Mouse (Mus musculus) intestine, embryonic 14.5 days (tissue): Measurements from ENCODE around the gene Atp2a3. TPM values are rescaled to one million over a fixed set of nuclear protein-coding genes. Genes with fewer than 3 reads are reported as not detected.
A peak's percentile ranks its signal among the peaks of the same experiment; 100 is the strongest.

Source experiments
- ATAC-seq: fragments of 200-750 bp; cut with Nextera tagmentation; replicated peaks from 2 replicates; pipeline ENCODE4 v1.8.0; 2017; ENCODE audit warnings: low read depth, moderate number of reproducible peaks, moderate TSS enrichment, moderate library complexity; ENCODE audit not compliant: low FRiP score, low TSS enrichment
- DNase-seq: peaks from one replicate; pipeline ENCODE4 v3.0.0-alpha.2; 2018; ENCODE audit warnings: low spot score
- H3K27ac ChIP-seq: fragments of 300-500 bp; sonication (generic); 2 replicates; pipeline ENCODE4 v1.5.1; 2014; ENCODE audit warnings: low read depth, mild to moderate bottlenecking, control low read depth
- H3K27me3 ChIP-seq: fragments of 300-500 bp; sonication (generic); replicated peaks from 2 replicates; pipeline ENCODE4 v1.6.1; 2014; ENCODE audit warnings: low read length, control low read depth; ENCODE audit not compliant: control insufficient read depth, insufficient read depth
- H3K36me3 ChIP-seq: fragments of 300-500 bp; sonication (generic); 2 replicates; pipeline ENCODE4 v1.6.1; 2014; ENCODE audit warnings: low read length, control low read depth; ENCODE audit not compliant: control insufficient read depth, insufficient read depth
- H3K4me1 ChIP-seq: fragments of 300-500 bp; sonication (generic); replicated peaks from 2 replicates; pipeline ENCODE4 v1.6.1; 2014; ENCODE audit warnings: low read length, control low read depth, mixed read lengths; ENCODE audit not compliant: control insufficient read depth, insufficient read depth
- H3K4me2 ChIP-seq: fragments of 300-500 bp; sonication (generic); 2 replicates; pipeline ENCODE4 v1.6.1; 2014; ENCODE audit warnings: low read length
- H3K4me3 ChIP-seq: fragments of 300-500 bp; sonication (generic); 2 replicates; pipeline ENCODE4 v1.5.1; 2014; ENCODE audit warnings: low read depth, low read length, control low read depth, mixed read lengths
- H3K9ac ChIP-seq: fragments of 300-500 bp; sonication (generic); 2 replicates; pipeline ENCODE4 v1.6.1; 2014; ENCODE audit warnings: mild to moderate bottlenecking, low read length
- H3K9me3 ChIP-seq: fragments of 300-500 bp; sonication (generic); 2 replicates; pipeline ENCODE4 v1.6.1; 2016; ENCODE audit warnings: low read length, control low read depth; ENCODE audit not compliant: control insufficient read depth
- WGBS: fragments of 180-500 bp; shearing (Covaris S2); extraction: QIAGEN DNeasy Blood & Tissue Kit; methylation state at CpG from one replicate; pipeline ENCODE4 v1.1.7; 2014; 5-methylcytosine and 5-hydroxymethylcytosine counted together
- polyA plus RNA-seq: library from polyadenylated mRNA; unstranded; fragments of >200 nt; fragmentation: Nextera tagmentation; extraction: Ambion mirVana; gene quantifications from 2 replicates; pipeline ENCODE4 v1.2.1, GENCODE M21; 2014

Atp2a3 gene
- polyA plus RNA-seq, 1 experiment from 2014 or later = 21.4 TPM

- Histone ChIP-seq H3K9ac (no peak overlapping the region), H3K4me1 (peaks cover 13% of the 10 kb centered on the region), H3K27ac (no peak overlapping the region), H3K9me3 (no peaks in the 10 kb centered on the region), H3K36me3 (no peaks in the 10 kb centered on the region), H3K27me3 (no peaks in the 10 kb centered on the region), H3K4me3 (no peak overlapping the region), H3K4me2 (no peak overlapping the region)
- no peak for ATAC-seq
- 44% methylated on average over 8 of the region's 8 CpGs for WGBS
- no peak for DNase-seq
Observed at GRCm38 (mm10) chr11:73026961-73027360, 66.0 kb downstream of the Atp2a3 start.

- 23% methylated on average over 20 of the region's 20 CpGs for WGBS
Observed at GRCm38 (mm10) chr11:73030821-73031498, 70.0 kb downstream of the Atp2a3 start.

GRCm38 (mm10) chr11:73031536-73031935 is 70.6 kb downstream of the Atp2a3 start:
- Histone ChIP-seq H3K9me3 (no peaks in the 10 kb centered on the region), H3K36me3 (no peaks in the 10 kb centered on the region), H3K4me1 (no peaks in the 10 kb centered on the region), H3K27ac (peak overlapping the region; percentile 62; the same call in 1 of the 2 replicates), H3K9ac (no peak overlapping the region), H3K4me3 (no peak overlapping the region), H3K4me2 (no peak overlapping the region), H3K27me3 (no peaks in the 10 kb centered on the region)
- ATAC-seq (no peak), DNase-seq (no peak)
- WGBS = 73% methylated on average over 5 of the region's 5 CpGs

More at GRCm38 (mm10) chr11:73030821-73031498, 70.0 kb downstream of the Atp2a3 start:
- peak overlapping the region; percentile 62 for H3K27ac ChIP-seq
- H3K36me3 ChIP-seq = no peaks in the 10 kb centered on the region
- no peak overlapping the region for H3K9ac ChIP-seq
- no peaks in the 10 kb centered on the region for H3K4me1 ChIP-seq
- peak overlapping the region; percentile 52 for H3K4me2 ChIP-seq
- DNase-seq (peak; percentile 86), ATAC-seq (peak; percentile 80)
- no peaks in the 10 kb centered on the region for H3K27me3 ChIP-seq
- H3K9me3 ChIP-seq = no peaks in the 10 kb centered on the region
- H3K4me3 ChIP-seq = peak overlapping the region; percentile 27

GRCm38 (mm10) chr11:73036077-73036476 is 75.1 kb downstream of the Atp2a3 start:
- Histone ChIP-seq H3K4me2 (no peak overlapping the region), H3K4me1 (no peaks in the 10 kb centered on the region), H3K27me3 (no peaks in the 10 kb centered on the region), H3K9ac (no peak overlapping the region), H3K36me3 (peaks cover 12% of the 10 kb centered on the region; the same call in 1 of the 2 replicates), H3K27ac (no peak overlapping the region), H3K9me3 (no peaks in the 10 kb centered on the region), H3K4me3 (no peak overlapping the region)
- no peak for DNase-seq
- no peak for ATAC-seq
- 78% methylated on average over 7 of the region's 7 CpGs for WGBS

- peak; percentile 76 for ATAC-seq
- Histone ChIP-seq H3K4me3 (no peak overlapping the region), H3K27me3 (no peaks in the 10 kb centered on the region), H3K27ac (no peak overlapping the region), H3K9me3 (no peaks in the 10 kb centered on the region), H3K9ac (no peak overlapping the region), H3K4me2 (no peak overlapping the region), H3K36me3 (peaks cover 12% of the 10 kb centered on the region; the same call in 1 of the 2 replicates), H3K4me1 (no peaks in the 10 kb centered on the region)
- 45% methylated on average over 6 of the region's 6 CpGs for WGBS
- DNase-seq = peak; percentile 67
Observed at GRCm38 (mm10) chr11:73036889-73037288, 75.9 kb downstream of the Atp2a3 start.

GRCm38 (mm10) chr11:73037691-73038090 is 76.7 kb downstream of the Atp2a3 start:
- WGBS = 82% methylated on average over 3 of the region's 3 CpGs

GRCm38 (mm10) chr11:73039102-73039799 is 78.3 kb downstream of the Atp2a3 start:
- DNase-seq = peak; percentile 66
- 0 out of 2 replicates have a peak, but pooled peaks have one; percentile 41 for ATAC-seq
- Histone ChIP-seq H3K27ac (no peak overlapping the region), H3K4me3 (no peak overlapping the region), H3K4me1 (no peaks in the 10 kb centered on the region), H3K9ac (no peak overlapping the region), H3K9me3 (no peaks in the 10 kb centered on the region), H3K36me3 (peaks cover 12% of the 10 kb centered on the region; the same call in 1 of the 2 replicates), H3K27me3 (no peaks in the 10 kb centered on the region), H3K4me2 (no peak overlapping the region)
- 57% methylated on average over 9 of the region's 9 CpGs for WGBS

More at GRCm38 (mm10) chr11:73037691-73038090, 76.7 kb downstream of the Atp2a3 start:
- DNase-seq (no peak), ATAC-seq (no peak)
- Histone ChIP-seq H3K27ac (no peak overlapping the region), H3K4me3 (no peak overlapping the region), H3K27me3 (no peaks in the 10 kb centered on the region), H3K9ac (no peak overlapping the region), H3K9me3 (no peaks in the 10 kb centered on the region), H3K36me3 (peaks cover 12% of the 10 kb centered on the region; the same call in 1 of the 2 replicates), H3K4me2 (no peak overlapping the region), H3K4me1 (no peaks in the 10 kb centered on the region)
